Mouse (Mus musculus) embryonic facial prominence, embryonic 15.5 days (tissue): ENCODE measurements around the gene Zfp760. TPM values are rescaled to one million over a fixed set of nuclear protein-coding genes. Genes with fewer than 3 reads are reported as not detected.
"Not testable (repeated sequence)": the region's sequence is repeated elsewhere in the genome, so short reads cannot be mapped to it uniquely, and the experiment has no call there.

ENCODE experiments used
- ATAC-seq: fragments of 200-750 bp; cut with Nextera tagmentation; 2 replicates; pipeline ENCODE4 v1.8.0; 2017; ENCODE audit warnings: low read depth, moderate TSS enrichment; ENCODE audit not compliant: insufficient number of reproducible peaks, low FRiP score, low TSS enrichment
- H3K27ac ChIP-seq: fragments of 300-500 bp; sonication (generic); replicated peaks from 2 replicates; pipeline ENCODE4 v1.5.1; 2015; ENCODE audit warnings: mild to moderate bottlenecking, inconsistent platforms
- H3K27me3 ChIP-seq: fragments of 300-500 bp; sonication (generic); 2 replicates; pipeline ENCODE4 v1.6.1; 2015; ENCODE audit warnings: inconsistent platforms
- H3K36me3 ChIP-seq: fragments of 300-500 bp; sonication (generic); 2 replicates; pipeline ENCODE4 v1.6.1; 2015; ENCODE audit warnings: mild to moderate bottlenecking, inconsistent platforms
- H3K4me1 ChIP-seq: fragments of 300-500 bp; sonication (generic); 2 replicates; pipeline ENCODE4 v1.6.1; 2015; ENCODE audit warnings: inconsistent platforms
- H3K4me2 ChIP-seq: fragments of 300-500 bp; sonication (generic); replicated peaks from 2 replicates; pipeline ENCODE4 v1.6.1; 2015; ENCODE audit warnings: mild to moderate bottlenecking, inconsistent platforms
- H3K4me3 ChIP-seq: fragments of 300-500 bp; sonication (generic); replicated peaks from 2 replicates; pipeline ENCODE4 v1.5.1; 2015; ENCODE audit warnings: mild to moderate bottlenecking, inconsistent platforms
- H3K9ac ChIP-seq: fragments of 300-500 bp; sonication (generic); 2 replicates; pipeline ENCODE4 v1.6.1; 2015; ENCODE audit warnings: inconsistent platforms
- H3K9me3 ChIP-seq: fragments of 300-500 bp; sonication (generic); replicated peaks from 2 replicates; pipeline ENCODE4 v1.6.1; 2016; ENCODE audit warnings: inconsistent platforms
- WGBS: fragments of 180-500 bp; shearing (Covaris S2); methylation state at CpG from one replicate; pipeline ENCODE4 v1.1.7; 2015; 5-methylcytosine and 5-hydroxymethylcytosine counted together
- polyA plus RNA-seq: library from polyadenylated mRNA; unstranded; fragments of >200 nt; fragmentation: Nextera tagmentation; extraction: Ambion mirVana; gene quantifications from 2 replicates; pipeline ENCODE4 v1.2.1, GENCODE M21; 2015

Zfp760 gene
- 10.4 and 10.7 TPM in 2 replicates for polyA plus RNA-seq

GRCm38 (mm10) chr17:21707343-21707996 lies at the start of gene Zfp760:
Gene Zfp760, plus strand, starts transcription at chr17:21707741.
- no peaks in the 10 kb centered on the region for H3K27me3 ChIP-seq
- H3K9me3 ChIP-seq, result no peaks in the 10 kb centered on the region
- 0 out of 2 replicates have a peak, but pooled peaks cover 11% of the 10 kb centered on the region for H3K36me3 ChIP-seq
- H3K4me2 ChIP-seq, result peak within 1 kb of the TSS; percentile 53
- peak; percentile 98 for ATAC-seq
- WGBS, result 4% methylated on average over 26 of the region's 26 CpGs
- peak within 1 kb of the TSS; percentile 71 for H3K4me3 ChIP-seq
- H3K9ac ChIP-seq, result peak within 1 kb of the TSS; percentile 60
- peaks cover 8% of the 10 kb centered on the region for H3K4me1 ChIP-seq
- H3K27ac ChIP-seq, result peak within 1 kb of the TSS; percentile 94

DNA sequence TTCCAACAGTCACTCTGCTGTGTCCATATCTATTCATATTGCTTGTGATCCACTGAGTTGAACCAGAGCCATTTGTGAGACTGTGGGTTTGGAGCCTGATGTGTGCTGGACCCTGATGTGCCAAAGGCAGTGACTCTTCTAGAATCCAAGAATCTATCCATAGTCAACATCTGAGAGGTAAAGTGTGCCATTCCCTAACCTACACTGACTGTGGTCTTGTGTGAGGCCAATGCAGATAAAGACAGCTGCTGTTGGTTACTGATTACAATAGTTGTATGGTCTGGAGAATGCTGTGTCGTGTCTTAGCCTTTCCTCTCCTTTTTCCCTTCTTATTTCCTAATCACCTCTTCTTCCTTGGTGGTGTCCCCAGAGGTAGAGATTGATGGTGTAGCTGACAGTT lies 28.7 kb upstream of the Zfp760 start:
- H3K4me1 ChIP-seq, H3K36me3 ChIP-seq, H3K27ac ChIP-seq, H3K9ac ChIP-seq, H3K27me3 ChIP-seq, H3K4me3 ChIP-seq, H3K4me2 ChIP-seq, ATAC-seq, H3K9me3 ChIP-seq: not testable (repeated sequence)
- WGBS, result 27% methylated on average over 1 of the region's 1 CpGs

- 4% methylated on average over 9 of the region's 9 CpGs for WGBS
- Histone ChIP-seq H3K9ac (0 out of 2 replicates have a peak overlapping the region, but pooled peaks have one; percentile 6), H3K4me1 (peaks cover 4% of the 10 kb centered on the region; the same call in 1 of the 2 replicates), H3K36me3 (no peaks in the 10 kb centered on the region), H3K27ac (peak overlapping the region; percentile 85), H3K4me2 (peak overlapping the region; percentile 61), H3K27me3 (no peaks in the 10 kb centered on the region), H3K4me3 (peak overlapping the region; percentile 51), H3K9me3 (no peaks in the 10 kb centered on the region)
- ATAC-seq, result peak; percentile 99
Measured at GRCm38 (mm10) chr17:21679273-21680018, 28.1 kb upstream of the Zfp760 start.

DNA sequence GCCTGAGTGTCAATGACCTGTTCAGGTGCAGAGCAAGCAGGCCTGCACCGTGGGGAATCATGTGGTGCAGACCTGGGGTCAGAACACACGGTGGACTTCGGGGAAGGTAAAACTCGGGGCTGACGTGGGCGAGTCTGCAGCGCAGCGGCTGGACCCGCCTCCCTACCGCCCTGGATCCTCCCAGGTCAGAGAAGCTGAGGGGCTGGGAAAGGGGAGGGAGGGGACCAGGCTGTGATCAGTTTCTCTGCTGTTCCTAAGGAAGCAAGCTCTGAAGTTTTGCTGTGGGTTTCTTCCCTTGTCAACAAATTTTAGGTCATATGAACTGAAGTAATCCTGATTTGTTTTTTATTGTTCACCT lies 27.5 kb upstream of the Zfp760 start:
- H3K9ac ChIP-seq, result 0 out of 2 replicates have a peak overlapping the region, but pooled peaks have one; percentile 6
- not testable (repeated sequence) for H3K27me3 ChIP-seq, H3K4me1 ChIP-seq, H3K9me3 ChIP-seq, H3K36me3 ChIP-seq
- peak overlapping the region; percentile 51 for H3K4me3 ChIP-seq
- WGBS, result 0% methylated on average over 10 of the region's 10 CpGs
- peak overlapping the region; percentile 85 for H3K27ac ChIP-seq
- H3K4me2 ChIP-seq, result peak overlapping the region; percentile 61
- peak; percentile 90 for ATAC-seq

DNA sequence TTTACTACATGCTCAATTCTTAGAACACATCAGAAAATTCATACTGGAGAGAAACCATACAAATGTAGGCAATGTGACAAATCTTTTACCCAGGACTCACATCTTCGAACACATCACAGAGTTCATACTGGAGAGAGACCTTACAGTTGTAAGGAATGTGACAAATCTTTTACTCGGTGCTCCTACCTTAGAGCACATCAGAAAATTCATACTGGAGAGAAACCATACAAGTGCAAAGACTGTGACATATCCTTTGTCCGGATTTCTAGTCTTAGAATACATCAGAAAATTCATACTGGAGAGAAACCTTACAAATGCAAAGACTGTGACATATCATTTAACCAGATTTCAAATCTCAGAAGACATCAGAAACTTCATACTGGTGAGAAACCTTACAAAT lies 16.0 kb upstream of the Zfp760 start, which contains the start of gene Gm10226:
Gm10226 (plus strand) TSS at position 301 of the 400 bp plus-strand sequence.
- Histone ChIP-seq H3K4me2 (no peak within 1 kb of the TSS), H3K9ac (no peak within 1 kb of the TSS), H3K9me3 (no peaks in the 10 kb centered on the region), H3K4me1 (no peaks in the 10 kb centered on the region), H3K27ac (no peak within 1 kb of the TSS), H3K4me3 (no peak within 1 kb of the TSS), H3K27me3 (no peaks in the 10 kb centered on the region), H3K36me3 (peaks cover 31% of the 10 kb centered on the region)
- WGBS, result 89% methylated on average over 3 of the region's 3 CpGs
- ATAC-seq, result no peak

DNA sequence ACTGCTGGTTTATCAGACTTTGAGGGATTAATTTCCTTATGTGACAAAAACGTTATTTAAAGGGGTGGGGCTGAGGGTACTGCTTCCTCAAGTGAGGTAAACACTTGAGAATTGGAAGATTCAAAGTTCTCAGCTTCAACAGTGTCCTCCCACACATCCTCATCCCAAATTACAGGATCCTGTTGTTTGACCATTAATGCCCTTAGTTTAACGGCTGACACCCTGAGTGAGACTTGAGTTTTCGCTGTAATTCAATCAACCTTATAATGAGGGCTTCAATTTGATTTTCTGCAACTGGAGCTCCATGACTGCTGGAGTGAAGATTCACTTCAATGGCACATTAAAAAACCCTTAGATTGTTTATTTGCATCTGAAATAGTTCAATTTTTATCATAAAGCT lies 14.2 kb upstream of the Zfp760 start:
- no peaks in the 10 kb centered on the region for H3K27me3 ChIP-seq
- no peaks in the 10 kb centered on the region for H3K9me3 ChIP-seq
- H3K27ac ChIP-seq, result no peak overlapping the region
- WGBS, result 77% methylated on average over 3 of the region's 3 CpGs
- no peak for ATAC-seq
- H3K9ac ChIP-seq, result no peak overlapping the region
- peaks cover 27% of the 10 kb centered on the region for H3K36me3 ChIP-seq
- no peak overlapping the region for H3K4me2 ChIP-seq
- H3K4me1 ChIP-seq, result no peaks in the 10 kb centered on the region
- no peak overlapping the region for H3K4me3 ChIP-seq

GRCm38 (mm10) chr17:21696073-21696472 lies 11.5 kb upstream of the Zfp760 start:
- H3K27me3 ChIP-seq, result no peaks in the 10 kb centered on the region
- H3K9me3 ChIP-seq, result no peaks in the 10 kb centered on the region
- no peaks in the 10 kb centered on the region for H3K4me1 ChIP-seq
- no peak overlapping the region for H3K4me3 ChIP-seq
- no peak overlapping the region for H3K27ac ChIP-seq
- peaks cover 11% of the 10 kb centered on the region for H3K36me3 ChIP-seq
- no peak overlapping the region for H3K4me2 ChIP-seq
- H3K9ac ChIP-seq, result no peak overlapping the region
- ATAC-seq, result no peak

DNA sequence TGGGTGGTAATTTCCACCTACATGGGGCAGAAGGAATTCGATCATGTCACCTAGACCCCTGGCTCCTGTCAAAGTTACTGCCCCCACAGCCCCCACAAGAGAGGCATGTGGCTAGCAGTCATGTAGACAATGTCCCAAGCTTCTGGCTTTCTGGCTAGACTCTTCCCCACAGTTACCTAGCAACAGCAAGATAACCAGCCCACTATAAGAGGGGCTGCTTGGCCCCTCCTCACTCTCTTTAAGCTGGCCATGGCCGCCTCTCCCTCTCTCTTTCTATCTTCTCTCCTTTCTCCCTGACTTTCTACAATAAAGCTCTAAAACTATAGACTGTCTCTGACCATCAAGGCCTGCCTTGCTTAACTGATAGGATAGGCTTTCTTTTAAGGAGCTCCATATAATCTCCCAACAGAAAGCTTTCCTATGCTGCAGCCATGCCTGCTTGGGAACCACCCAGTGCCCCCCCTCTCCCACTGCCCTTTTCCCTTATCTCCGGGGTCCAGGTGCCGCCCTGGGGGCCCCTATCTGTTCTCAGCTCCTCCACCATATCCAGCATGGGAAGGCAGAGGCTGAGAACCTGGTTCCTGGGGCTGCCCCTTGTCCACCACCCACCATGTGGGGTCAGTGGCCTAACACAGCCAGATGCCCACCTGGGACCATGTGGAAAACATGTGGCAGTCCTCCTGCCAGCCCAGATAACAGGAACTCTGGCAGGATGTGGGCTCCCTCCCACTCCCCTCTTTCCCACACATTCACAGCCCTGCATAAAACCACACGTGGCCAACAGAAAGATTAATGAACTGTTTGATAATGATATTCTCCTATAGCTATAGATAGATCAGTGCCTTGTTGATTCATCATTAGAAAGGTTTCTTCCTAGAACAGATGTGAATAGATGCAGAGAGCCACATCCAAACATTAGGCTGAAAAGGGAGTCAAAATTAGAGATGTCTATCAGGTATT lies 5.0 kb upstream of the Zfp760 start:
- WGBS, result 43% methylated on average over 5 of the region's 5 CpGs
- 0 out of 2 replicates have a peak, but pooled peaks cover 4% of the 10 kb centered on the region for H3K4me1 ChIP-seq
- H3K27ac ChIP-seq, result no peak overlapping the region
- no peak overlapping the region for H3K4me2 ChIP-seq
- H3K36me3 ChIP-seq, result no peaks in the 10 kb centered on the region
- H3K9me3 ChIP-seq, result no peaks in the 10 kb centered on the region
- no peak for ATAC-seq
- H3K27me3 ChIP-seq, result no peaks in the 10 kb centered on the region
- no peak overlapping the region for H3K4me3 ChIP-seq
- no peak overlapping the region for H3K9ac ChIP-seq

DNA sequence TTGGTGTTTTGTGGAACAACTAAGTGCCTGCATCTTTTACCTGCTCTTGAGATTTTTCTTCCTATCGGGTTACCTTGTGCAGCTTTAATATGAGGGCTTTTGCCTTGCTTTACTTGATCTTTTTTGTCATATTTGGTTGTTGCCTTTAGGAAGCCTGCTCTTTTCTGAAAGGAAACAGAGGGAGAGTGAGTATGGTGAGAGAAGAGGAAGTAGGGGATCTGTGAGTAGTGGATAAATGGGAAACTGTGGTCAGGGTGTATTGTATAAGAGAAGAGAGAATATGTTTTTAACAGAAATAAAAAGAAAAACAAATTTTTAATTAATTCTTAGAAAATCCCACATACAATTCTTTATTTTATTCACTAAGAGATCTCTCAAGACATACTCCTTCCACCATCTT lies 4.1 kb upstream of the Zfp760 start:
- Histone ChIP-seq H3K9ac (no peak overlapping the region), H3K4me2 (no peak overlapping the region), H3K36me3 (no peaks in the 10 kb centered on the region), H3K9me3 (no peaks in the 10 kb centered on the region), H3K27ac (no peak overlapping the region), H3K4me3 (no peak overlapping the region), H3K4me1 (0 out of 2 replicates have a peak, but pooled peaks cover 4% of the 10 kb centered on the region), H3K27me3 (no peaks in the 10 kb centered on the region)
- 88% methylated on average over 1 of the region's 1 CpGs for WGBS
- no peak for ATAC-seq

DNA sequence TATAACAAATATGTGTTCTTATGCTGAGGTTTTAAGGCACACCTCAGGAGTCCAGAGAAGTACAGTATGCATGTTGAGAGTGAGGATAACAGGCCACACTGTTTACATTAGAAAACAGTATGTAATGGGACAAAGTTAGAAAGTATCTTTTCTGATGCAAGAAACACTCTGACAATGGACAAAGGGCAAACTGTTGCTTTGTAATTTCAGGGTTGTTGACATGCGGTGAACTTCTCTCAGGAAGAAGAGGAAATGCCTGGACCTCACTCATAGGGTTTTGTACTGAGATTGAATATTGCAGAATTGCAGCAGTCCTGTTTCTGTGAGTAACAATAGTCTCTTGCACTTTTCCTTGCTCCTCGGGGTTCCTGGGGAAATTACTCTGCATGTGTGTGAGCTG lies 860 bp downstream of the Zfp760 start:
- ATAC-seq, result no peak
- no peaks in the 10 kb centered on the region for H3K9me3 ChIP-seq

DNA sequence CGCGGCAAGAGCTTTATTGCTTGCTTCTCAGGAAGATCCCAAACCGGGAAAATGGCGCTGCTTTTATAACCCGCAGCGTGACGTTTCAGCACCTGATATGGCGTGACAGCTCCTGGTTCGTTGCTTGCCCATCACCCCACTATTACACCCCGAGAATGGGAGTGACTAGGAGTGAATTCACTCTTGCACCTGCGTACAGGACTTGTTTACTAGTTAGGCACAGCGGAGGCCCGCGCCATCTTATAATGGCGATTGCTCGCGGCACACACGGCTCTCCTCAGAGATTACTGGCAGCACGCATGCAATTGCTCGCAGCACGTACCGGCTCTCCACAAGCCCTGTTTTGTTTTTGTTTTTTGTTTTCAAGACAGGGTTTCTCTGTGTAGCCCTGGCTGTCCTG lies 23.0 kb downstream of the Zfp760 start, which contains the start of gene Zfp229:
Zfp229 (plus strand) TSS at position 301 of the 400 bp plus-strand sequence.
- H3K9ac ChIP-seq, H3K9me3 ChIP-seq, H3K27ac ChIP-seq, ATAC-seq, H3K4me2 ChIP-seq, H3K4me3 ChIP-seq, H3K27me3 ChIP-seq, H3K36me3 ChIP-seq, H3K4me1 ChIP-seq: not testable (repeated sequence)
- WGBS, result 94% methylated on average over 12 of the region's 22 CpGs

More for the DNA sequence above, 860 bp downstream of the Zfp760 start:
- Histone ChIP-seq H3K9ac (0 out of 2 replicates have a peak overlapping the region, but pooled peaks have one; percentile 18), H3K27me3 (no peaks in the 10 kb centered on the region), H3K4me1 (peaks cover 8% of the 10 kb centered on the region), H3K27ac (no peak overlapping the region), H3K4me3 (peak overlapping the region; percentile 71), H3K36me3 (peaks cover 13% of the 10 kb centered on the region; the same call in 1 of the 2 replicates), H3K4me2 (peak overlapping the region; percentile 53)
- WGBS, result 26% methylated on average over 2 of the region's 2 CpGs
